Mouse (Mus musculus): Measurements from ENCODE around the gene Lig1. TPM values are rescaled to one million over a fixed set of nuclear protein-coding genes. Genes with fewer than 3 reads are reported as not detected.
"Not testable (repeated sequence)": the region's sequence is repeated elsewhere in the genome, so short reads cannot be mapped to it uniquely, and the experiment has no call there.

The Lig1 gene
- polyA plus RNA-seq (2012; rRNA removed), result 4.4 and 4.7 TPM in 2 replicates

DNA sequence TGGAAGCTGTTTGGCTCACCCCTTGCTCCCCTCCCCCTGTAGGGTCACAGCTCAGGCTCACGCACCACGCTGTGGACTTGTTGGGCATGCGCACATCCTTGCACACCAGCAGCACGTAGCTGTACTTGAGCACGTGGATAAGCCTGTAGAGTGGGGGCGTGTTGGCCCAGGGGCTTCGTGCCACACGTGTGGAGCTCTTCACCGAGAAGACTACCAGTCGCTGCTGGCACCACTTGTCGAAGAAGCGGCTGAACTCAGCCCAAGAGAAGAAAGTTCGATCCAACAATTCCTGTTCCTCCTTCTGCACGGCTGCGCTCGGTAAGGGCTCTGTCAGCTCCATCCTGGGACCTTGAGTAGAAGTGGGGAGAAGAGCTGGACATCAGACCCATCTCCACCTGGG, at the start of gene Lig1:
Lig1 (plus strand) TSS at position 203 of the 400 bp plus-strand sequence.
- TF ChIP-seq CTCF (IDR thresholded peaks at IDR 0.05; ENCODE audit: insufficient read depth, low read length) (no peak), POLR2A (IDR thresholded peaks at IDR 0.05; ENCODE audit: borderline replicate concordance, extremely low read depth, low read depth, low read length) (no peak)
- WGBS, result 98% methylated on average over 16 of the region's 16 CpGs
- DNase-seq, result no peak
- Histone ChIP-seq H3K4me1 (ENCODE audit: control insufficient read depth, insufficient read depth, low read length) (peaks cover 2% of the 10 kb centered on the region), H3K4me3 (replicated peaks; ENCODE audit: extremely low read depth, low read depth, low read length) (peak within 1 kb of the TSS; percentile 84)

GRCm38 (mm10) chr7:13260746-13261700, 16.1 kb upstream of the Lig1 start:
- no peaks in the 10 kb centered on the region for H3K4me1 ChIP-seq (ENCODE audit: control insufficient read depth, insufficient read depth, low read length)
- 48% methylated on average over 50 of the region's 50 CpGs for WGBS
- TF ChIP-seq POLR2A (IDR thresholded peaks at IDR 0.05; ENCODE audit: borderline replicate concordance, extremely low read depth, low read depth, low read length) (no peak), CTCF (IDR thresholded peaks at IDR 0.05; ENCODE audit: insufficient read depth, low read length) (no peak)
- DNase-seq, result no peak
- H3K4me3 ChIP-seq (replicated peaks; ENCODE audit: extremely low read depth, low read depth, low read length), result no peak overlapping the region

- WGBS, result 83% methylated on average over 5 of the region's 5 CpGs
- H3K4me3 ChIP-seq (replicated peaks; ENCODE audit: extremely low read depth, low read depth, low read length), result no peak overlapping the region
- no peak for DNase-seq
- no peaks in the 10 kb centered on the region for H3K4me1 ChIP-seq (ENCODE audit: control insufficient read depth, insufficient read depth, low read length)
- TF ChIP-seq CTCF (IDR thresholded peaks at IDR 0.05; ENCODE audit: insufficient read depth, low read length) (no peak), POLR2A (IDR thresholded peaks at IDR 0.05; ENCODE audit: borderline replicate concordance, extremely low read depth, low read depth, low read length) (no peak)
These were observed 13.2 kb upstream of the Lig1 start for GRCm38 (mm10) chr7:13263851-13264250.

DNA sequence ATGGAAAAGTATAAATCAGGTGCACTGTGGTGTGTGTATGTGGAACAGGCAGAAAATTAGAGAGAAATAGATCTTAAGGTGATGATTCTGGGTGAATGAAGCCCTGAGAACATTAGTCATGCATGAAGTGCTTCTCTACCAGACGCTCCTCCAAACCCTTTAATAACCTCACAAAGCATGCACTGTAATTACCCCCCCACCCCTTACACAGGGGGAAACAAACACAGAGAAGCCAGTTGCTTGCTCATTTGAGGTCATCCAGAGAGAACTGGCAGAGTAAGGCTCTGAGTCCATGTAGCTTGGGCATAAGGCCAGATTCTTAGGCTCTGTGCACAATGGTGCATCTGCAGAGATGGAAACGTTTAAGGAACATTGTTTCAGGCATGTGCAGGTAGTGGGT, 12.7 kb upstream of the Lig1 start:
- no peak for DNase-seq
- Histone ChIP-seq H3K4me3 (replicated peaks; ENCODE audit: extremely low read depth, low read depth, low read length) (no peak overlapping the region), H3K4me1 (ENCODE audit: control insufficient read depth, insufficient read depth, low read length) (no peaks in the 10 kb centered on the region; the same call in 1 of the 2 replicates)
- TF ChIP-seq CTCF (IDR thresholded peaks at IDR 0.05; ENCODE audit: insufficient read depth, low read length) (no peak), POLR2A (IDR thresholded peaks at IDR 0.05; ENCODE audit: borderline replicate concordance, extremely low read depth, low read depth, low read length) (no peak)
- 49% methylated on average over 2 of the region's 2 CpGs for whole genome bisulfite sequencing

- Histone ChIP-seq H3K4me1 (ENCODE audit: control insufficient read depth, insufficient read depth, low read length) (no peaks in the 10 kb centered on the region; the same call in 1 of the 2 replicates), H3K4me3 (replicated peaks; ENCODE audit: extremely low read depth, low read depth, low read length) (no peak overlapping the region)
- no peak for DNase-seq
- TF ChIP-seq POLR2A (IDR thresholded peaks at IDR 0.05; ENCODE audit: borderline replicate concordance, extremely low read depth, low read depth, low read length) (no peak), CTCF (IDR thresholded peaks at IDR 0.05; ENCODE audit: insufficient read depth, low read length) (no peak)
- WGBS, result 56% methylated on average over 4 of the region's 4 CpGs
These were observed 8.3 kb upstream of the Lig1 start for GRCm38 (mm10) chr7:13268749-13269260.

GRCm38 (mm10) chr7:13269394-13269793, 7.7 kb upstream of the Lig1 start:
- DNase-seq, result no peak
- H3K4me1 ChIP-seq (ENCODE audit: control insufficient read depth, insufficient read depth, low read length), result no peaks in the 10 kb centered on the region; the same call in 1 of the 2 replicates
- 64% methylated on average over 11 of the region's 11 CpGs for WGBS
- H3K4me3 ChIP-seq (replicated peaks; ENCODE audit: extremely low read depth, low read depth, low read length), result no peak overlapping the region
- TF ChIP-seq POLR2A (IDR thresholded peaks at IDR 0.05; ENCODE audit: borderline replicate concordance, extremely low read depth, low read depth, low read length) (no peak), CTCF (IDR thresholded peaks at IDR 0.05; ENCODE audit: insufficient read depth, low read length) (no peak)

GRCm38 (mm10) chr7:13271704-13272103, 5.4 kb upstream of the Lig1 start:
- WGBS, result 48% methylated on average over 1 of the region's 1 CpGs
- no peak for DNase-seq

GRCm38 (mm10) chr7:13277833-13278232, 750 bp downstream of the Lig1 start:
- TF ChIP-seq POLR2A (IDR thresholded peaks at IDR 0.05; ENCODE audit: borderline replicate concordance, extremely low read depth, low read depth, low read length) (no peak), CTCF (IDR thresholded peaks at IDR 0.05; ENCODE audit: insufficient read depth, low read length) (no peak)
- 16% methylated on average over 2 of the region's 2 CpGs for WGBS
- peak overlapping the region; percentile 84 for H3K4me3 ChIP-seq (replicated peaks; ENCODE audit: extremely low read depth, low read depth, low read length)
- no peak for DNase-seq
- peaks cover 2% of the 10 kb centered on the region for H3K4me1 ChIP-seq (ENCODE audit: control insufficient read depth, insufficient read depth, low read length)

More at GRCm38 (mm10) chr7:13271704-13272103, 5.4 kb upstream of the Lig1 start:
- TF ChIP-seq CTCF (IDR thresholded peaks at IDR 0.05; ENCODE audit: insufficient read depth, low read length) (no peak), POLR2A (IDR thresholded peaks at IDR 0.05; ENCODE audit: borderline replicate concordance, extremely low read depth, low read depth, low read length) (no peak)
- Histone ChIP-seq H3K4me1 (ENCODE audit: control insufficient read depth, insufficient read depth, low read length) (no peaks in the 10 kb centered on the region; the same call in 1 of the 2 replicates), H3K4me3 (replicated peaks; ENCODE audit: extremely low read depth, low read depth, low read length) (no peak overlapping the region)

GRCm38 (mm10) chr7:13278308-13278891, 1.3 kb downstream of the Lig1 start, which contains the start of gene Zswim9:
Gene Zswim9, minus strand, starts transcription at chr7:13278721.
- H3K4me1 ChIP-seq (ENCODE audit: control insufficient read depth, insufficient read depth, low read length), result peaks cover 2% of the 10 kb centered on the region
- under 1% methylated on average over 39 of the region's 39 CpGs for WGBS
- peak; percentile 96 for DNase-seq
- H3K4me3 ChIP-seq (replicated peaks; ENCODE audit: extremely low read depth, low read depth, low read length), result peak within 1 kb of the TSS; percentile 84
- TF ChIP-seq POLR2A (IDR thresholded peaks at IDR 0.05; ENCODE audit: borderline replicate concordance, extremely low read depth, low read depth, low read length), result peak; percentile 34; the same call in 1 of the 2 replicates
- no peak for TF ChIP-seq CTCF (IDR thresholded peaks at IDR 0.05; ENCODE audit: insufficient read depth, low read length)

GRCm38 (mm10) chr7:13278957-13279356, 1.9 kb downstream of the Lig1 start:
- H3K4me3 ChIP-seq (replicated peaks; ENCODE audit: extremely low read depth, low read depth, low read length), result peak overlapping the region; percentile 84
- not testable (repeated sequence) for H3K4me1 ChIP-seq (ENCODE audit: control insufficient read depth, insufficient read depth, low read length)
- peak; percentile 7 for DNase-seq
- WGBS, result under 1% methylated on average over 17 of the region's 29 CpGs
